ENCODE assay signal across 20 mouse cellular contexts in genomic region chr12:113031441-113031840, GRCm38 (mm10). TPM values are rescaled to one million over a fixed set of nuclear protein-coding genes. Genes with fewer than 3 reads are reported as not detected.
DNase-seq lines count a peak whose midpoint lies in the region; ATAC-seq lines count a peak whose summit lies in the region.
"Had no signal": no experiment of that assay in that cellular context is flagged by ENCODE, and none has a peak within 500 bp of the region (broad histone marks: within the 10 kb centered on the region; RNA-seq: fewer than 3 reads in every experiment).

No protein-coding gene starts in this region.

- peak overlapping the region; percentile 49 for H3K4me2 ChIP-seq in liver, embryonic 11.5 days
- peak overlapping the region; percentile 57 for H3K4me2 ChIP-seq in liver, embryonic 13.5 days
- H3K4me2 ChIP-seq: heart, embryonic 13.5 days; limb, embryonic 15.5 days; midbrain, embryonic 12.5 days had no signal

- DNase-seq in liver, embryonic 11.5 days (ENCODE audit: low spot score): no peak
- no peak for DNase-seq in liver
- no peak for DNase-seq in liver, embryonic 13.5 days
- DNase-seq in testis, postnatal 14 days (ENCODE audit: low spot score): no peak
- DNase-seq in adrenal gland, postnatal 25 days: no peak
- DNase-seq in adrenal gland, postnatal 14 days: no peak
- DNase-seq: cerebellum, adult 18-20 months; forebrain, postnatal 0 days; gastrocnemius, postnatal 36 days; heart, postnatal 4 days; kidney, adult 18-20 months; kidney, postnatal 4 days; spleen, adult 18-20 months; thymus, postnatal 25 days had no signal

- H3K4me1 ChIP-seq in liver, embryonic 11.5 days (replicated peaks; ENCODE audit: control insufficient read depth, insufficient read depth, low read length): peaks cover 33% of the 10 kb centered on the region
- peaks cover 73% of the 10 kb centered on the region for H3K4me1 ChIP-seq in liver, embryonic 13.5 days (replicated peaks)

- H3K36me3 ChIP-seq in liver, embryonic 11.5 days (ENCODE audit: control insufficient read depth, insufficient read depth, low read length): 0 out of 2 replicates have a peak, but pooled peaks cover 4% of the 10 kb centered on the region
- H3K36me3 ChIP-seq in liver, embryonic 13.5 days: peaks cover 25% of the 10 kb centered on the region

- WGBS in liver, embryonic 11.5 days: 62% methylated on average over 6 of the region's 6 CpGs
- WGBS in liver, embryonic 13.5 days (ENCODE audit: insufficient replicate concordance): 47% methylated on average over 6 of the region's 6 CpGs

- no peak overlapping the region for H3K4me3 ChIP-seq in liver, embryonic 11.5 days (ENCODE audit: low read depth, low read length)
- H3K4me3 ChIP-seq in liver, embryonic 13.5 days (replicated peaks): 0 out of 2 replicates have a peak overlapping the region, but pooled peaks have one; percentile 10
- H3K4me3 ChIP-seq: heart, embryonic 13.5 days; limb, embryonic 15.5 days; midbrain, embryonic 12.5 days had no signal

- peak; percentile 22 for ATAC-seq in liver, embryonic 11.5 days (replicated peaks; ENCODE audit: low FRiP score)
- ATAC-seq in erythroblast, adult 5-6 weeks (replicated peaks; ENCODE audit: low FRiP score, poor library complexity, severe bottlenecking): peak; percentile 40
- ATAC-seq in liver, embryonic 13.5 days (ENCODE audit: low read depth): peak; percentile 49
- ATAC-seq in megakaryocyte progenitor cell, adult 5-6 weeks (replicated peaks; ENCODE audit: poor library complexity): peak; percentile 6; the same call in 1 of the 2 replicates
- ATAC-seq: forebrain, postnatal 0 days had no signal

- H3K27ac ChIP-seq in liver, embryonic 11.5 days (ENCODE audit: low read depth, low read length): peak overlapping the region; percentile 80
- H3K27ac ChIP-seq in liver, embryonic 13.5 days: peak overlapping the region; percentile 91
- H3K27ac ChIP-seq: heart, embryonic 13.5 days; midbrain, embryonic 12.5 days had no signal

- no peaks in the 10 kb centered on the region for H3K27me3 ChIP-seq in liver, embryonic 11.5 days (replicated peaks; ENCODE audit: control insufficient read depth, insufficient read depth, low read length)
- no peaks in the 10 kb centered on the region for H3K27me3 ChIP-seq in liver, embryonic 13.5 days
- H3K27me3 ChIP-seq: heart, embryonic 13.5 days; limb, embryonic 15.5 days; midbrain, embryonic 12.5 days had no signal

- H3K9ac ChIP-seq in liver, embryonic 11.5 days (ENCODE audit: low read depth, low read length): peak overlapping the region; percentile 38
- peak overlapping the region; percentile 67 for H3K9ac ChIP-seq in liver, embryonic 13.5 days
- H3K9ac ChIP-seq: forebrain, postnatal 0 days; heart, embryonic 13.5 days; limb, embryonic 15.5 days; midbrain, embryonic 12.5 days had no signal

- H3K9me3 ChIP-seq in liver, embryonic 11.5 days (ENCODE audit: control insufficient read depth, low read length): no peaks in the 10 kb centered on the region
- H3K9me3 ChIP-seq in liver, embryonic 13.5 days (replicated peaks): no peaks in the 10 kb centered on the region
- H3K9me3 ChIP-seq: heart, embryonic 13.5 days; limb, embryonic 15.5 days; midbrain, embryonic 12.5 days had no signal

RNA-seq across cellular contexts. Expression of gene Pacs2, which starts 17.1 kb away (rescaled TPM):
- 11.0 and 11.9 TPM in 2 replicates for polyA plus RNA-seq in liver, embryonic 11.5 days (2014; fragmentation: Nextera tagmentation; extraction: Ambion mirVana)
- total RNA-seq in erythroblast, adult 5-6 weeks (2015; ENCODE audit: low replicate concordance): 10.7 and 18.3 TPM in 2 replicates
- total RNA-seq in erythroblast, adult 5-6 weeks (2017; ENCODE audit: low replicate concordance): 12.7 and 14.5 TPM in 2 replicates
- 5.2 and 6.2 TPM in 2 replicates for polyA plus RNA-seq in liver, embryonic 13.5 days (2015; fragmentation: Nextera tagmentation; extraction: Ambion mirVana)
- 16.2 and 16.8 TPM in 2 replicates for total RNA-seq in megakaryocyte progenitor cell, adult 5-6 weeks (2015)
- 9.2 and 10.0 TPM in 2 replicates for total RNA-seq in megakaryocyte progenitor cell, adult 5-6 weeks (2017)
- 45.6 and 55.5 TPM in 2 replicates for total RNA-seq in adrenal gland, postnatal 25 days (2021)
- total RNA-seq in adrenal gland, postnatal 14 days (2021): 30.0 and 31.1 TPM in 2 replicates

RNA-seq across cellular contexts. Expression of gene Brf1, which starts 30.9 kb away (rescaled TPM):
- 51.8 and 52.9 TPM in 2 replicates for polyA plus RNA-seq in liver, embryonic 11.5 days (2014; fragmentation: Nextera tagmentation; extraction: Ambion mirVana)
- total RNA-seq in erythroblast, adult 5-6 weeks (2015; ENCODE audit: low replicate concordance): 14.6 and 20.9 TPM in 2 replicates
- 35.9 and 52.0 TPM in 2 replicates for total RNA-seq in erythroblast, adult 5-6 weeks (2017; ENCODE audit: low replicate concordance)
- 28.3 and 28.8 TPM in 2 replicates for polyA plus RNA-seq in liver, embryonic 13.5 days (2015; fragmentation: Nextera tagmentation; extraction: Ambion mirVana)
- 24.0 and 29.3 TPM in 2 replicates for total RNA-seq in megakaryocyte progenitor cell, adult 5-6 weeks (2015)
- total RNA-seq in megakaryocyte progenitor cell, adult 5-6 weeks (2017): 27.2 and 39.0 TPM in 2 replicates
- total RNA-seq in adrenal gland, postnatal 25 days (2021): 65.9 and 68.8 TPM in 2 replicates
- 46.3 and 57.7 TPM in 2 replicates for total RNA-seq in adrenal gland, postnatal 14 days (2021)

RNA-seq across cellular contexts. Expression of gene Tex22, which starts 42.9 kb away (rescaled TPM):
- polyA plus RNA-seq in liver, embryonic 11.5 days (2014; fragmentation: Nextera tagmentation; extraction: Ambion mirVana): not detected in 2 replicates
- total RNA-seq in erythroblast, adult 5-6 weeks (2015; ENCODE audit: low replicate concordance): not detected in 2 replicates
- 0.42 TPM in 1 of 2 replicates, not detected in the other for total RNA-seq in erythroblast, adult 5-6 weeks (2017; ENCODE audit: low replicate concordance)
- polyA plus RNA-seq in liver, embryonic 13.5 days (2015; fragmentation: Nextera tagmentation; extraction: Ambion mirVana): not detected in 2 replicates
- total RNA-seq in megakaryocyte progenitor cell, adult 5-6 weeks (2015): 0.27 TPM in 1 of 2 replicates, not detected in the other
- total RNA-seq in megakaryocyte progenitor cell, adult 5-6 weeks (2017): 0.17 TPM in 1 of 2 replicates, not detected in the other
- 0.67 TPM in 1 of 2 replicates, not detected in the other for total RNA-seq in adrenal gland, postnatal 25 days (2021)
- total RNA-seq in adrenal gland, postnatal 14 days (2021): 0.37 and 0.49 TPM in 2 replicates
- polyA plus RNA-seq: embryonic facial prominence, embryonic 11.5 days; forebrain, postnatal 0 days; heart, embryonic 13.5 days; limb, embryonic 15.5 days; midbrain, embryonic 12.5 days had no signal

RNA-seq across cellular contexts. Expression of gene Btbd6, which starts 55.2 kb away (rescaled TPM):
- 12.3 and 12.4 TPM in 2 replicates for polyA plus RNA-seq in liver, embryonic 11.5 days (2014; fragmentation: Nextera tagmentation; extraction: Ambion mirVana)
- total RNA-seq in erythroblast, adult 5-6 weeks (2015; ENCODE audit: low replicate concordance): 2.3 TPM in 1 of 2 replicates, not detected in the other
- total RNA-seq in erythroblast, adult 5-6 weeks (2017; ENCODE audit: low replicate concordance): 1.9 and 2.9 TPM in 2 replicates
- 6.3 and 6.6 TPM in 2 replicates for polyA plus RNA-seq in liver, embryonic 13.5 days (2015; fragmentation: Nextera tagmentation; extraction: Ambion mirVana)
- 7.7 and 9.5 TPM in 2 replicates for total RNA-seq in megakaryocyte progenitor cell, adult 5-6 weeks (2015)
- total RNA-seq in megakaryocyte progenitor cell, adult 5-6 weeks (2017): 5.2 and 6.4 TPM in 2 replicates
- total RNA-seq in adrenal gland, postnatal 25 days (2021): 21.7 and 26.8 TPM in 2 replicates
- 18.3 and 21.1 TPM in 2 replicates for total RNA-seq in adrenal gland, postnatal 14 days (2021)
